Mouse (Mus musculus) hindbrain, embryonic 12.5 days (tissue): Measurements from ENCODE around the gene Adamts9. TPM values are rescaled to one million over a fixed set of nuclear protein-coding genes. Genes with fewer than 3 reads are reported as not detected.

ENCODE experiments used
- ATAC-seq: fragments of 200-750 bp; cut with Nextera tagmentation; 2 replicates; pipeline ENCODE4 v1.8.0; 2017; ENCODE audit warnings: moderate TSS enrichment; ENCODE audit not compliant: low FRiP score
- H3K27ac ChIP-seq: fragments of 300-500 bp; sonication (generic); 2 replicates; pipeline ENCODE4 v1.5.1; 2016; ENCODE audit warnings: mild to moderate bottlenecking
- H3K27me3 ChIP-seq: fragments of 300-500 bp; sonication (generic); 2 replicates; pipeline ENCODE4 v1.6.1; 2016; ENCODE audit warnings: mild to moderate bottlenecking
- H3K36me3 ChIP-seq: fragments of 300-500 bp; sonication (generic); 2 replicates; pipeline ENCODE4 v1.6.1; 2016; ENCODE audit warnings: mild to moderate bottlenecking
- H3K4me1 ChIP-seq: fragments of 300-500 bp; sonication (generic); 2 replicates; pipeline ENCODE4 v1.6.1; 2016
- H3K4me2 ChIP-seq: fragments of 300-500 bp; sonication (generic); replicated peaks from 2 replicates; pipeline ENCODE4 v1.6.1; 2016; ENCODE audit warnings: mild to moderate bottlenecking
- H3K4me3 ChIP-seq: fragments of 300-500 bp; sonication (generic); 2 replicates; pipeline ENCODE4 v1.5.1; 2016; ENCODE audit warnings: mild to moderate bottlenecking
- H3K9ac ChIP-seq: fragments of 300-500 bp; sonication (generic); 2 replicates; pipeline ENCODE4 v1.6.1; 2016; ENCODE audit warnings: mild to moderate bottlenecking, moderate library complexity
- H3K9me3 ChIP-seq: fragments of 300-500 bp; sonication (generic); replicated peaks from 2 replicates; pipeline ENCODE4 v1.6.1; 2016; ENCODE audit warnings: mild to moderate bottlenecking
- WGBS: fragments of 180-500 bp; shearing (Covaris S2); methylation state at CpG from one replicate; pipeline ENCODE4 v1.1.7; 2016; 5-methylcytosine and 5-hydroxymethylcytosine counted together
- polyA plus RNA-seq: library from polyadenylated mRNA; unstranded; fragments of >200 nt; fragmentation: Nextera tagmentation; extraction: Ambion mirVana; gene quantifications from 2 replicates; pipeline ENCODE4 v1.2.1, GENCODE M21; 2016

Adamts9 gene
- polyA plus RNA-seq, 1 experiment from 2014 or later: 4.5 TPM

GRCm38 (mm10) chr6:92728084-92728483, 215.2 kb downstream of the Adamts9 start:
- 5% methylated on average over 10 of the region's 10 CpGs for WGBS
- Histone ChIP-seq H3K4me3 (no peak overlapping the region), H3K27me3 (no peaks in the 10 kb centered on the region), H3K4me2 (peak overlapping the region; percentile 18; the same call in 1 of the 2 replicates), H3K9ac (no peak overlapping the region), H3K9me3 (no peaks in the 10 kb centered on the region), H3K27ac (0 out of 2 replicates have a peak overlapping the region, but pooled peaks have one; percentile 32), H3K36me3 (no peaks in the 10 kb centered on the region), H3K4me1 (peaks cover 21% of the 10 kb centered on the region)
- ATAC-seq: no peak

GRCm38 (mm10) chr6:92727351-92727986, 215.8 kb downstream of the Adamts9 start:
- no peaks in the 10 kb centered on the region for H3K36me3 ChIP-seq
- H3K27ac ChIP-seq: 0 out of 2 replicates have a peak overlapping the region, but pooled peaks have one; percentile 30
- no peak overlapping the region for H3K4me2 ChIP-seq
- no peak for ATAC-seq
- H3K9me3 ChIP-seq: no peaks in the 10 kb centered on the region
- WGBS: 18% methylated on average over 7 of the region's 7 CpGs
- peaks cover 21% of the 10 kb centered on the region for H3K4me1 ChIP-seq
- no peak overlapping the region for H3K9ac ChIP-seq
- no peaks in the 10 kb centered on the region for H3K27me3 ChIP-seq
- H3K4me3 ChIP-seq: no peak overlapping the region

GRCm38 (mm10) chr6:92726121-92726520, 217.2 kb downstream of the Adamts9 start:
- 71% methylated on average over 5 of the region's 5 CpGs for WGBS
- H3K9ac ChIP-seq: no peak overlapping the region
- H3K9me3 ChIP-seq: no peaks in the 10 kb centered on the region
- H3K27me3 ChIP-seq: no peaks in the 10 kb centered on the region
- H3K27ac ChIP-seq: no peak overlapping the region; the same call in 1 of the 2 replicates
- no peaks in the 10 kb centered on the region for H3K36me3 ChIP-seq
- no peak overlapping the region for H3K4me2 ChIP-seq
- no peak for ATAC-seq
- H3K4me3 ChIP-seq: no peak overlapping the region
- peaks cover 21% of the 10 kb centered on the region for H3K4me1 ChIP-seq

- Histone ChIP-seq H3K36me3 (no peaks in the 10 kb centered on the region), H3K9me3 (no peaks in the 10 kb centered on the region), H3K27me3 (no peaks in the 10 kb centered on the region), H3K9ac (no peak overlapping the region), H3K4me3 (no peak overlapping the region), H3K27ac (0 out of 2 replicates have a peak overlapping the region, but pooled peaks have one; percentile 49), H3K4me1 (peaks cover 21% of the 10 kb centered on the region), H3K4me2 (no peak overlapping the region)
- no peak for ATAC-seq
- WGBS: 55% methylated on average over 2 of the region's 2 CpGs
Measured at GRCm38 (mm10) chr6:92724394-92724793, 218.9 kb downstream of the Adamts9 start.

Other genes with a start within 250 kb of the Adamts9 start
- 13.9 and 16.6 TPM in 2 replicates for gene Prickle2, start 237.3 kb downstream of the Adamts9 start, polyA plus RNA-seq
- 0.18 and 0.40 TPM in 2 replicates for gene A730049H05Rik, start 127.0 kb downstream of the Adamts9 start, polyA plus RNA-seq
- gene Gm15737, start 74.1 kb downstream of the Adamts9 start, polyA plus RNA-seq: 0.10 TPM in 1 of 2 replicates, not detected in the other